Mouse (Mus musculus) ZHBTc4 (cell line): Measurements from ENCODE around the gene Olfr1122.
"Not testable (repeated sequence)": the region's sequence is repeated elsewhere in the genome, so short reads cannot be mapped to it uniquely, and the experiment has no call there.

Experiments
- DNase-seq: peaks from one replicate; pipeline ENCODE4 v3.0.0-alpha.2; 2011; ENCODE audit warnings: low read depth, low spot score

Gene Olfr1122

GRCm38 (mm10) chr2:87385549-87385948, at the start of gene Olfr1122:
Gene Olfr1122, plus strand, starts transcription at chr2:87385849.
- DNase-seq, result no peak

GRCm38 (mm10) chr2:87354515-87354914, 31.1 kb upstream of the Olfr1122 start, which contains the start of gene Olfr1120:
Gene Olfr1120, plus strand, starts transcription at chr2:87354815.
- no peak for DNase-seq

DNA sequence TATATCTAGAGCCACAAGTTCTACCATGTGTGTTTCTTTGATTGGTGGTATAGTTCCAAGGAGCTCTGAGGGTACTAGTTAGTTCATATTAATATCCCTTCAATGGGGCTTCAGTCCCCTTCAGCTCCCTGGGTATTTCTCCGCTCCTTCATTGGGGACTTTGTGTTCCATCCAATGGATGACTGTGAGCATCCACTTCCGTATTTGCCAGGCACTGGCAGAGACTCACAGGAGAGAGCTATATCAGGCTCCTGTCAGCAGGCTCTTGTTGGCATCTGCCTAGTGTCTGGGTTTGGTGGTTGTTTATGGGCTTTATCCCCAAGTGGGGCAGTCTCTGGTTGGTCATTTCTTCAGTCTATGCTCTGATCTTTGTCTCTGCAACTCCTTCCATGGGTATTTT, 25.5 kb upstream of the Olfr1122 start:
- not testable (repeated sequence) for DNase-seq

DNA sequence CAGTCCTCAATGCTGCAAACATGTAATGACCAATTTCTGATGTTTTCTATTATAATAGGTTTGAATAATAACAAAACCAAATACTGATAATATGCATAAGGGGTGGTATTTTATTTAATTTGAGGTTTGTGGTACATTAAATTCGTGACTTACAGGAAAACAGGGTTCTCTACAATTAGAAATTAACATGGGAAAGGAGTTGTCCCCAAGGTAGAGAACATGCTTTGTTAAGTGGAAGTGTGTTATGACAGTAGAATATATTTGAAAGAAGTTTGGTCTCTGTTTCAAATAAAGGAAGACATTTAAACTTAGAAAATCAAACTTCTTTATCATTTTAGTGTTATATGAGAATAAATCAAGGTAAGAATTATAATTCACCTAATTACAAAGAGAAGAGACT, 16.1 kb upstream of the Olfr1122 start, which contains the start of gene Olfr1121:
Gene Olfr1121, plus strand, starts transcription at position 301 of the 400 bp plus-strand sequence.
- no peak for DNase-seq

DNA sequence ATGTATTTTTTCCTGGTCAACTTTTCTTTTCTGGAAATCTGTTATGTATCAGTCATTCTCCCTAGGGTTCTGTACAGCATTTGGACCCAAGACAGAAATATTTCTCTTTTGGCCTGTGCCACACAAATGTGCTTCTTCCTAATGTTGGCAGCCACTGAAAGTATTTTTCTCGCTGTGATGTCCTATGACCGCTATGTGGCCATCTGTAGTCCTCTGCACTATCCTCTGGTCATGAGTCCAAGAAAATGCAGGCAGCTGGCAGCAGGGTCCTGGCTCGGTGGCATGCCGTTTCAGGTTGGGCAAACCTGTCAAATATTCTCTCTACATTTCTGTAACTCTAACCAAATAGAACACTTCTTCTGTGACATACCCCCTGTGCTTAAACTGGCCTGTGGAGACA, 13.9 kb upstream of the Olfr1122 start:
- DNase-seq, result no peak

DNA sequence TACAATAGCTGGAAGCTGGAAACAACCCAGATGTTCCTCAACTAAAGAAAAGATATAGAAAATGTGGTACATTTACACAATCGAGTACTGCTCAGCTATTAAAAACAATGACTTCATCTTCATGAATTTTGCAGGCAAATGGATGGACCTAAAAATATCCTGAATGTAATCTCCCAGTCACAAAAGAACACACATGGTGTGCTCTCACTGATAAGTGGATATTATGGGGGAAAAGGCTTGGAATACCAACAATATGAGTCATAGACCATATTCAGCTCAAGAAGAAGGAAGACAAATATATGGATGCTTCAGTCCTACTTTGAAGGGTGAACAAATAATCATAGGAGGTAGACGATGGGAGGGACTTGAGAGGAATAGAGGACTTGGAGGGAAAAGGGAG, 1.7 kb upstream of the Olfr1122 start:
- no peak for DNase-seq

DNA sequence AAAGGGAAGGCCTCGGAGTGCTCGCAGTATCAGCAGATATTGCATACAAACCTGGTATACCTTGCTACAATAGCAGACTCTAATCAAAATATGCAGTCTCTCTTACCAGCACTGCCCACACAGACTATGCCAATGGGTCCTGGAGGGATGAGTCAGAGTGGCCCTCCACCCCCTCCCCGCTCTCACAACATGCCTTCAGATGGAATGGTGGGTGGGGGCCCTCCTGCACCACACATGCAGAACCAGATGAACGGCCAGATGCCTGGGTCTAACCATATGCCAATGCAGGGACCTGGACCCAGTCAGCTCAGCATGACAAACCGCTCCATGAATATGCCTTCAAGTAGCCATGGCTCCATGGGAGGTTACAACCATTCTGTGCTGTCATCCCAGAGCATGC, 8.0 kb downstream of the Olfr1122 start:
- not testable (repeated sequence) for DNase-seq

GRCm38 (mm10) chr2:87394686-87395085, 9.0 kb downstream of the Olfr1122 start:
- DNase-seq, result peak; percentile 38

DNA sequence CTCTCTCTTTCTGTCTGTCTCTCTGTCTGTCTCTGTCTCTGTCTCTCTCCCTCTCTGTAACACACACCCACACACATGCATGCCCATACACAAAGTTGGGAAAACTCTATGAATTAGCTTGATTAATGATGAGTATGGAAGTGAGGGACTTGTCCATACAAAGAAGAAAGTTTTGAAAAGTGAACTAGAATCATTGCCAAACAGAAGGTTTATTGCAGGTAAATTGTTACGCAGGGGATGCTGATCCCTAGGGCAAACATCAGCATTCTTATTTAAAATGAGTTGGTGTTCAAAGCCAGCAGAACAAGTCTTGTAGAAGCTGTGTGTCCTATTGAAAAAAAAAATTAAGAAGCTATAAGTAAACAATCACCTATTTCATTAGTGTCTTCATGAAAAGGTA, 30.7 kb downstream of the Olfr1122 start, which contains the start of gene Olfr1123:
Gene Olfr1123, plus strand, starts transcription at position 301 of the 400 bp plus-strand sequence.
- no peak for DNase-seq

DNA sequence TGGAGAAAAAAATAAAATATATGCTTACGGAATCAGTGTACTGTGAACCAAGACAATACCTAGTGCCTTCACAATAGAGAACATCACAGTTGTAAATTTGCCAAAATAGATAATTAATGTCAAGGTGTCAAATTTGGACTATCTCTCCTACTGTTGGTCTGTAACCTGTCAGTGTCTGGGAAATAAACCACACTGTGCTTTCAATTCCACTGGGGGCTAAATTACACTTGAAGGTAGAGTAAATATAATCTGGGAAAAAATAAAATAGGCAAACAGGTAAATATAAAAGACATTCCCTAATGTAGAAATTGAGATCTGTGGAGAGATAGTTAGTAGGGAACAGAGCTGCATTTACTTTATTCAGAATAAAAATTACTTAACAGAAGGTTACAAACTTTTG, 44.3 kb downstream of the Olfr1122 start, which contains the start of gene Olfr1124:
Gene Olfr1124, plus strand, starts transcription at position 301 of the 400 bp plus-strand sequence.
- no peak for DNase-seq

DNA sequence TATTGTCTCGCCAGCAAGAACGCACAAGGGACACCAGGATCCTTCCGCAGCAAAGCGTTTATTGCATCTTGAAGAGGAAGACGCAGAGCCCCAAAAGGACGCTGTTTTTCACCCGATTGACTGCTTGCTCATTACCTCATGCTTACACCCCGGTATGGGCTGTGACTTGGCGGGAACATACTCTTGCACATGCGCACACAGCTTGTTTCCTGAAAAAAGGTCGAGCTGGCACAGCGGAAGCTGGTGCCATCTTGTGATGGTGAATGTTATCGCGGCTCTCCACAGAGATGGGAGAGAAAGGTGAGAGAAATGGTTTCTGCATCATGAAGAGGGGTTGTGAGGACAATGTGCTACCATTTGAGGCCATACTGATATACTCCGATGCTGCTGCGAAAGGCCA, 52.1 kb downstream of the Olfr1122 start:
- peak; percentile 56 for DNase-seq
